Mouse (Mus musculus): ENCODE data around the gene Tmem210. TPM values are rescaled to one million over a fixed set of nuclear protein-coding genes. Genes with fewer than 3 reads are reported as not detected.
A peak's percentile ranks its signal among the peaks of the same experiment; 100 is the strongest.

Tmem210 gene
- total and polyA plus RNA-seq, 2 experiments from 2014 or later = not detected

- peak overlapping the region; percentile 92 for H3K4me3 ChIP-seq (ENCODE audit: low read depth, low read length)
- WGBS = under 1% methylated on average over 17 of the region's 29 CpGs
- H3K9ac ChIP-seq = peak overlapping the region; percentile 81
- no peak for TF ChIP-seq CTCF (IDR thresholded peaks at IDR 0.05; ENCODE audit: low read depth)
- H3K4me2 ChIP-seq (ENCODE audit: low read depth) = peak overlapping the region; percentile 97
- peak overlapping the region; percentile 64; the same call in 1 of the 2 replicates for H3K27ac ChIP-seq (ENCODE audit: low read depth, low read length)
- DNase-seq (no peak), ATAC-seq (peak; percentile 59)
- H3K36me3 ChIP-seq (ENCODE audit: insufficient read depth) = peaks cover 60% of the 10 kb centered on the region
- H3K4me1 ChIP-seq (ENCODE audit: insufficient read depth) = peaks cover 19% of the 10 kb centered on the region
- no peaks in the 10 kb centered on the region for H3K9me3 ChIP-seq (ENCODE audit: low read length)
- no peaks in the 10 kb centered on the region for H3K27me3 ChIP-seq (ENCODE audit: insufficient read depth, low read length)
These were observed 15.4 kb upstream of the Tmem210 start for GRCm38 (mm10) chr2:25272515-25272914.

- TF ChIP-seq CTCF (IDR thresholded peaks at IDR 0.05; ENCODE audit: low read depth) = no peak
- Histone ChIP-seq H3K27me3 (ENCODE audit: insufficient read depth, low read length) (no peaks in the 10 kb centered on the region), H3K27ac (ENCODE audit: low read depth, low read length) (no peak overlapping the region), H3K9ac (peak overlapping the region; percentile 81), H3K36me3 (ENCODE audit: insufficient read depth) (peaks cover 62% of the 10 kb centered on the region), H3K4me2 (ENCODE audit: low read depth) (peak overlapping the region; percentile 97), H3K4me3 (ENCODE audit: low read depth, low read length) (peak overlapping the region; percentile 92), H3K9me3 (ENCODE audit: low read length) (no peaks in the 10 kb centered on the region), H3K4me1 (ENCODE audit: insufficient read depth) (peaks cover 19% of the 10 kb centered on the region)
- WGBS = 43% methylated on average over 16 of the region's 16 CpGs
- DNase-seq (no peak), ATAC-seq (no peak)
These were observed 14.9 kb upstream of the Tmem210 start for GRCm38 (mm10) chr2:25273010-25273409.

GRCm38 (mm10) chr2:25278928-25279882, 8.7 kb upstream of the Tmem210 start:
- Histone ChIP-seq H3K9ac (no peak overlapping the region), H3K27ac (ENCODE audit: low read depth, low read length) (no peak overlapping the region), H3K9me3 (ENCODE audit: low read length) (no peaks in the 10 kb centered on the region), H3K4me1 (ENCODE audit: insufficient read depth) (no peaks in the 10 kb centered on the region), H3K4me2 (ENCODE audit: low read depth) (no peak overlapping the region), H3K36me3 (ENCODE audit: insufficient read depth) (peaks cover 94% of the 10 kb centered on the region), H3K27me3 (ENCODE audit: insufficient read depth, low read length) (no peaks in the 10 kb centered on the region), H3K4me3 (ENCODE audit: low read depth, low read length) (no peak overlapping the region)
- peak; percentile 85 for DNase-seq
- WGBS = 60% methylated on average over 13 of the region's 13 CpGs
- peak; percentile 77 for ATAC-seq
- peak; percentile 85 for TF ChIP-seq CTCF (IDR thresholded peaks at IDR 0.05; ENCODE audit: low read depth)

GRCm38 (mm10) chr2:25285551-25285950, 2.4 kb upstream of the Tmem210 start:
- no peaks in the 10 kb centered on the region for H3K9me3 ChIP-seq (ENCODE audit: low read length)
- TF ChIP-seq CTCF (IDR thresholded peaks at IDR 0.05; ENCODE audit: low read depth) = no peak
- DNase-seq (no peak), ATAC-seq (no peak)
- H3K4me2 ChIP-seq (ENCODE audit: low read depth) = no peak overlapping the region
- H3K4me1 ChIP-seq (ENCODE audit: insufficient read depth) = peaks cover 4% of the 10 kb centered on the region; the same call in 1 of the 2 replicates
- no peak overlapping the region for H3K27ac ChIP-seq (ENCODE audit: low read depth, low read length)
- H3K27me3 ChIP-seq (ENCODE audit: insufficient read depth, low read length) = peaks cover 11% of the 10 kb centered on the region; the same call in 1 of the 2 replicates
- WGBS = 98% methylated on average over 2 of the region's 2 CpGs
- no peak overlapping the region for H3K9ac ChIP-seq
- H3K4me3 ChIP-seq (ENCODE audit: low read depth, low read length) = no peak overlapping the region
- peaks cover 51% of the 10 kb centered on the region for H3K36me3 ChIP-seq (ENCODE audit: insufficient read depth)

- WGBS = 82% methylated on average over 1 of the region's 1 CpGs
- no peak for TF ChIP-seq CTCF (IDR thresholded peaks at IDR 0.05; ENCODE audit: low read depth)
- H3K4me1 ChIP-seq (ENCODE audit: insufficient read depth) = peaks cover 8% of the 10 kb centered on the region; the same call in 1 of the 2 replicates
- H3K36me3 ChIP-seq (ENCODE audit: insufficient read depth) = peaks cover 44% of the 10 kb centered on the region
- ATAC-seq (no peak), DNase-seq (no peak)
- peaks cover 17% of the 10 kb centered on the region; the same call in 1 of the 2 replicates for H3K27me3 ChIP-seq (ENCODE audit: insufficient read depth, low read length)
- no peak overlapping the region for H3K27ac ChIP-seq (ENCODE audit: low read depth, low read length)
- no peaks in the 10 kb centered on the region for H3K9me3 ChIP-seq (ENCODE audit: low read length)
- no peak overlapping the region for H3K4me3 ChIP-seq (ENCODE audit: low read depth, low read length)
- H3K9ac ChIP-seq = no peak overlapping the region
- no peak overlapping the region for H3K4me2 ChIP-seq (ENCODE audit: low read depth)
These were observed 1.6 kb upstream of the Tmem210 start for GRCm38 (mm10) chr2:25286314-25286713.

GRCm38 (mm10) chr2:25286837-25287636, 908 bp upstream of the Tmem210 start:
- 49% methylated on average over 7 of the region's 7 CpGs for WGBS
- no peak overlapping the region for H3K27ac ChIP-seq (ENCODE audit: low read depth, low read length)
- H3K4me3 ChIP-seq (ENCODE audit: low read depth, low read length) = no peak overlapping the region
- no peak for TF ChIP-seq CTCF (IDR thresholded peaks at IDR 0.05; ENCODE audit: low read depth)
- peaks cover 8% of the 10 kb centered on the region; the same call in 1 of the 2 replicates for H3K4me1 ChIP-seq (ENCODE audit: insufficient read depth)
- no peaks in the 10 kb centered on the region for H3K9me3 ChIP-seq (ENCODE audit: low read length)
- peak; percentile 32; the same call in 1 of the 2 replicates for ATAC-seq
- H3K27me3 ChIP-seq (ENCODE audit: insufficient read depth, low read length) = peaks cover 24% of the 10 kb centered on the region; the same call in 1 of the 2 replicates
- DNase-seq = no peak
- H3K4me2 ChIP-seq (ENCODE audit: low read depth) = no peak overlapping the region
- H3K36me3 ChIP-seq (ENCODE audit: insufficient read depth) = peaks cover 38% of the 10 kb centered on the region
- H3K9ac ChIP-seq = no peak overlapping the region

Data from forebrain, postnatal 0 days (tissue).